Mouse (Mus musculus) stomach, postnatal 0 days (tissue): ENCODE measurements around the gene Tmem104. TPM values are rescaled to one million over a fixed set of nuclear protein-coding genes. Genes with fewer than 3 reads are reported as not detected.

Experiments
- ATAC-seq: fragments of 200-750 bp; cut with Nextera tagmentation; 2 replicates; pipeline ENCODE4 v1.8.0; 2017; ENCODE audit not compliant: low FRiP score, low TSS enrichment
- DNase-seq: peaks from one replicate; pipeline ENCODE4 v3.0.0-alpha.2; 2016; ENCODE audit warnings: low spot score
- H3K27ac ChIP-seq: fragments of 300-500 bp; sonication (generic); replicated peaks from 2 replicates; pipeline ENCODE4 v1.5.1; 2014; ENCODE audit warnings: mild to moderate bottlenecking, control low read depth
- H3K27me3 ChIP-seq: fragments of 300-500 bp; sonication (generic); 2 replicates; pipeline ENCODE4 v1.6.1; 2014; ENCODE audit warnings: low read length; ENCODE audit not compliant: control insufficient read depth, insufficient read depth
- H3K36me3 ChIP-seq: fragments of 300-500 bp; sonication (generic); 2 replicates; pipeline ENCODE4 v1.6.1; 2014; ENCODE audit warnings: low read length, mixed read lengths; ENCODE audit not compliant: control insufficient read depth, insufficient read depth
- H3K4me1 ChIP-seq: fragments of 300-500 bp; sonication (generic); replicated peaks from 2 replicates; pipeline ENCODE4 v1.6.1; 2014; ENCODE audit warnings: antibody characterized with exemption; ENCODE audit not compliant: control insufficient read depth, insufficient read depth
- H3K4me2 ChIP-seq: fragments of 300-500 bp; sonication (generic); replicated peaks from 2 replicates; pipeline ENCODE4 v1.6.1; 2014; ENCODE audit warnings: low read depth, mild to moderate bottlenecking, control low read depth, moderate library complexity
- H3K4me3 ChIP-seq: fragments of 300-500 bp; sonication (generic); 2 replicates; pipeline ENCODE4 v1.5.1; 2014; ENCODE audit warnings: low read depth, low read length, control low read depth
- H3K9ac ChIP-seq: fragments of 300-500 bp; sonication (generic); 2 replicates; pipeline ENCODE4 v1.6.1; 2014; ENCODE audit warnings: mild to moderate bottlenecking, low read length, control low read depth, mixed read lengths
- H3K9me3 ChIP-seq: fragments of 300-500 bp; sonication (generic); 2 replicates; pipeline ENCODE4 v1.6.1; 2016; ENCODE audit warnings: low read length; ENCODE audit not compliant: control insufficient read depth
- CTCF ChIP-seq: IDR thresholded peaks from 2 replicates; pipeline ENCODE4 v1.5.1; 2016; ENCODE audit warnings: antibody characterized with exemption, low read depth, mild to moderate bottlenecking, moderate library complexity
- EP300 ChIP-seq: optimal IDR thresholded peaks from 2 replicates; pipeline ENCODE3; 2016; ENCODE audit warnings: antibody characterized with exemption
- WGBS: fragments of 180-500 bp; shearing (Covaris S2); extraction: QIAGEN DNeasy Blood & Tissue Kit; methylation state at CpG from one replicate; pipeline ENCODE4 v1.1.7; 2014; 5-methylcytosine and 5-hydroxymethylcytosine counted together
- polyA plus RNA-seq: library from polyadenylated mRNA; unstranded; fragments of >200 nt; fragmentation: Nextera tagmentation; extraction: Ambion mirVana; gene quantifications from 2 replicates; pipeline ENCODE4 v1.2.1, GENCODE M21; 2015

The Tmem104 gene
- polyA plus RNA-seq, 1 experiment from 2014 or later, result 6.3 TPM

- H3K27me3 ChIP-seq, result no peaks in the 10 kb centered on the region
- H3K4me1 ChIP-seq, result no peaks in the 10 kb centered on the region
- no peak overlapping the region for H3K27ac ChIP-seq
- ATAC-seq (no peak), DNase-seq (no peak)
- TF ChIP-seq EP300 (no peak), CTCF (no peak)
- WGBS, result 47% methylated on average over 9 of the region's 9 CpGs
- H3K4me3 ChIP-seq, result no peak overlapping the region
- H3K9me3 ChIP-seq, result no peaks in the 10 kb centered on the region
- no peak overlapping the region for H3K9ac ChIP-seq
- H3K4me2 ChIP-seq, result no peak overlapping the region
- no peaks in the 10 kb centered on the region; the same call in 1 of the 2 replicates for H3K36me3 ChIP-seq
Observed at GRCm38 (mm10) chr11:115231924-115232323, 44.6 kb downstream of the Tmem104 start.

- H3K4me2 ChIP-seq, result no peak overlapping the region
- H3K4me1 ChIP-seq, result no peaks in the 10 kb centered on the region
- H3K9ac ChIP-seq, result no peak overlapping the region
- H3K27me3 ChIP-seq, result no peaks in the 10 kb centered on the region
- TF ChIP-seq CTCF (no peak), EP300 (no peak)
- DNase-seq (no peak), ATAC-seq (no peak)
- H3K36me3 ChIP-seq, result no peaks in the 10 kb centered on the region; the same call in 1 of the 2 replicates
- H3K9me3 ChIP-seq, result no peaks in the 10 kb centered on the region
- H3K4me3 ChIP-seq, result no peak overlapping the region
- WGBS, result 89% methylated on average over 5 of the region's 5 CpGs
- H3K27ac ChIP-seq, result no peak overlapping the region
Observed at GRCm38 (mm10) chr11:115232889-115233288, 45.6 kb downstream of the Tmem104 start.

GRCm38 (mm10) chr11:115233526-115234290, 46.4 kb downstream of the Tmem104 start:
- DNase-seq (no peak), ATAC-seq (no peak)
- Histone ChIP-seq H3K4me1 (no peaks in the 10 kb centered on the region), H3K36me3 (no peaks in the 10 kb centered on the region; the same call in 1 of the 2 replicates), H3K27ac (no peak overlapping the region), H3K9me3 (no peaks in the 10 kb centered on the region), H3K27me3 (no peaks in the 10 kb centered on the region), H3K9ac (no peak overlapping the region), H3K4me2 (no peak overlapping the region), H3K4me3 (no peak overlapping the region)
- TF ChIP-seq EP300 (no peak), CTCF (peak; percentile 56)
- 72% methylated on average over 20 of the region's 20 CpGs for WGBS

- Histone ChIP-seq H3K36me3 (no peaks in the 10 kb centered on the region; the same call in 1 of the 2 replicates), H3K4me3 (no peak overlapping the region), H3K27me3 (no peaks in the 10 kb centered on the region), H3K27ac (no peak overlapping the region), H3K9ac (no peak overlapping the region), H3K4me2 (no peak overlapping the region), H3K4me1 (no peaks in the 10 kb centered on the region), H3K9me3 (no peaks in the 10 kb centered on the region)
- WGBS, result 79% methylated on average over 15 of the region's 15 CpGs
- TF ChIP-seq EP300, result no peak
- TF ChIP-seq CTCF, result no peak
- ATAC-seq (no peak), DNase-seq (no peak)
Observed at GRCm38 (mm10) chr11:115234320-115235044, 47.2 kb downstream of the Tmem104 start.

GRCm38 (mm10) chr11:115236570-115236969, 49.3 kb downstream of the Tmem104 start:
- Histone ChIP-seq H3K36me3 (no peaks in the 10 kb centered on the region; the same call in 1 of the 2 replicates), H3K4me3 (no peak overlapping the region), H3K4me2 (no peak overlapping the region), H3K27me3 (no peaks in the 10 kb centered on the region), H3K27ac (no peak overlapping the region), H3K4me1 (no peaks in the 10 kb centered on the region), H3K9ac (no peak overlapping the region), H3K9me3 (no peaks in the 10 kb centered on the region)
- ATAC-seq (no peak), DNase-seq (no peak)
- WGBS, result 16% methylated on average over 5 of the region's 5 CpGs
- TF ChIP-seq EP300, result no peak
- no peak for TF ChIP-seq CTCF

GRCm38 (mm10) chr11:115241402-115241801, 54.1 kb downstream of the Tmem104 start:
- Histone ChIP-seq H3K27ac (no peak overlapping the region), H3K27me3 (no peaks in the 10 kb centered on the region), H3K9me3 (no peaks in the 10 kb centered on the region), H3K4me2 (no peak overlapping the region), H3K4me1 (no peaks in the 10 kb centered on the region), H3K9ac (no peak overlapping the region), H3K36me3 (peaks cover 3% of the 10 kb centered on the region; the same call in 1 of the 2 replicates), H3K4me3 (no peak overlapping the region)
- WGBS, result 81% methylated on average over 11 of the region's 11 CpGs
- DNase-seq, result no peak
- TF ChIP-seq CTCF, result no peak
- no peak for TF ChIP-seq EP300
- ATAC-seq, result no peak
